Mouse (Mus musculus): ENCODE results near the gene Ccdc187.

The Ccdc187 gene

GRCm38 (mm10) chr2:26280594-26280993 is 13.8 kb downstream of the Ccdc187 start:
- DNase-seq (ENCODE audit: low spot score in 2 of 2), result no peak

DNA sequence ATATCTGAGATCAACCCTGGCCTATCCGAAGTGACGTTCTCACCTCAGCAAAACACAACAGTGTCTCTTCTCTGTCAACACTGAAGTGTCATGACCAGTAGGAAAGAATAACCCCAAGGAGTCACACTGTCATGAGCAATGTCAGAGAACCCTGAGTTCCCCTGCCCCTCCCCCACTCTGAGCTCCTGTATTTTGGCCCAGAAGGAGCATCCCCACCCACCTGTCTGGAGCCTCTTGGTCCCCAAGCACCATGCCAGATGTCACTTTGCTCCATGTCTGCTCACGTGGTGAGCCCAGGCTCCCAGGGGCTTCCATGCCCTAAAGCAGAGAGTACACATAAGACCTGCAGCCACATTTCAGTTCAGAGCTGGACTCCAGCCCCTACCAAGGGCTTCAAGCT is 14.6 kb downstream of the Ccdc187 start:
- no peak for DNase-seq (ENCODE audit: low spot score in 2 of 2)

- no peak for DNase-seq (ENCODE audit: low spot score in 2 of 2)
Observed at GRCm38 (mm10) chr2:26273611-26274010, 20.7 kb downstream of the Ccdc187 start.

DNA sequence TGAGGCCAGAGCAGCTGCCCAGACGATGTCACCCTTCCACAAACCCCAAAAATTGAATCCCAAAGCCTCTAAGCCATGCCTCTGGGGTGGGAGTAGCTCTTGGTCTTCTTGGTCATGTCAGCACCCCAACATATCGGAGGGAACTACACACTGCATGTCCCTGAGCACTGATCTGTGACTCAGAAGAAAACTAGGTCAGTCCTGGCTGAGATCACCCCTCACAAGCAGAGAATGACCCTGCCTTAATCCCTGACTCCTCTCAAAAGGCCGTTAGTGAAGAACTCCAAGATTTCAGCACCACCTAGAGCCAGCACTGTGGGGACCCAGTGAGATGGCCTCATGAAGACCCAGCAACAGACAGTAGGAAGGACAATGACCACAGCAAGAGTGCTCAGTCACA is 26.1 kb downstream of the Ccdc187 start:
- no peak for DNase-seq (ENCODE audit: low spot score in 2 of 2)

DNA sequence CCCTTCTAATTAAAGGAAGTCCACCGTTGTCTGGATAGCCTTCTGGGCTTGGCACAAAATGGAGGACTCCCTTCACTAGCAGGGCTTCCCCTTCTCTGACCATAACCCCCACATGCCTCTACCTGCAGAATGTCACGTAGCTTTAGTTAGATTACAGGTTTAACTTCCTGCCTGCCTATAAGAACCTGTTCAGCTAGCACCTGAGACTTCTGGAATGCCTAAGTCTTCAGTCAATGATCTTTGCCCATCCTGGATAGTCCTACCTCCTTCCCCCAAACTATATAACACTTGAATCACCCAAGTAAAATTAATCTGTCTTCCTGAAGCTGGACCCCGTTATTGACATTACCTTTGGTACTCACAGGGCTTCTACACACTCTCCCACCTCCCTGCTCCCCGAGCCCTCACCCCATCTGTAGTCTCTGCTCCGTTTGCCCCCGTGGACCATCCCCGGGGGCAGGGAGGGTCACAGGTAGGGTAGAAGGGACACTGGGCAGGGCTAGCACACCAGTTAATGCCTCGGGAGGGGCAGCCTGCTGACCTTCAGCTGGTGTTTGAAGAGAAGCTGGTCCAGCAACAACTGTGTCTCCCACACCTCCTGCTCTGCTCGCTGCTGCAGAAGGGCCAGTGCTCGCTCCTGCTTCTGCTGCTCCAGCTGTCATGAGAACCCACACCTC is 28.2 kb downstream of the Ccdc187 start:
- no peak for DNase-seq (ENCODE audit: low spot score in 2 of 2)

DNA sequence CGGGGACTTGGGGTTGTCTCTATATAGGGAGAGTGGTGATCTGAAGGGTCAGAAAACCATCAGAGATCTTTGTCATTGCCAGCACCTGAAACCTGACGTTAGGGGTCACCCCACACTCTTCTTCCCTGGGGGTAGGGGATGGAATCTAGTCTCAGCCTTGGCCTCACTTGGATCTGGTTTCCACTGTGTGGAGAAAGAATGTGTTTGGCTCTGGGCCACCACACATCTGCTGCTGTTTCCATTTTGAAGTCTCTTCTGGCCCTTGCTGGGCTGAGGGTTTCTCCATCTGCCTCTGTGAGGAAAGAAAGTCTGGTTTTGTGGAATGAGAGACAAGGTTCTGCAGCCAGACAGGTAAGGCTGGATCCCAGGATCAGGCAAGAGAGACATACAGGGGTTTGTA is 29.3 kb downstream of the Ccdc187 start:
- no peak for DNase-seq (ENCODE audit: low spot score in 2 of 2)

DNA sequence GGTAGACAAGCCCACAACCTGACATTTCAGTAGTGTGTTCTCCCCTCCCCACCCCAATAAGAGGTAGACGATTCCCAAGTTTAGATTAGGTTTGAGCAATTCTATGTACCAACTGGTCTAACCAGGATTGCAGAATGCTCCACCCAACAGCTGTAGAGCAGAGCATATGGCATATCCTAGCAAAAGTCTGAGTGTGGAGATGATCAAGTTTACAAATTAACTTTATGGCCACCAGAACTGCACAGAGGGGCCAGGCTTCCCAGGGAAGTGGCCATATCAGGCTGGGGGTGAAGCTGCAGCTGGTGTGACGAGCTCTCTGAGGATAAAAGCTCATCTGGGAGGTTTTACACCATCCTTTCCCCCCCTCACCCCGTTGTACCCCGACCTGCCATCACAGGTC is 29.7 kb downstream of the Ccdc187 start:
- DNase-seq (ENCODE audit: low spot score in 2 of 2), result no peak

DNA sequence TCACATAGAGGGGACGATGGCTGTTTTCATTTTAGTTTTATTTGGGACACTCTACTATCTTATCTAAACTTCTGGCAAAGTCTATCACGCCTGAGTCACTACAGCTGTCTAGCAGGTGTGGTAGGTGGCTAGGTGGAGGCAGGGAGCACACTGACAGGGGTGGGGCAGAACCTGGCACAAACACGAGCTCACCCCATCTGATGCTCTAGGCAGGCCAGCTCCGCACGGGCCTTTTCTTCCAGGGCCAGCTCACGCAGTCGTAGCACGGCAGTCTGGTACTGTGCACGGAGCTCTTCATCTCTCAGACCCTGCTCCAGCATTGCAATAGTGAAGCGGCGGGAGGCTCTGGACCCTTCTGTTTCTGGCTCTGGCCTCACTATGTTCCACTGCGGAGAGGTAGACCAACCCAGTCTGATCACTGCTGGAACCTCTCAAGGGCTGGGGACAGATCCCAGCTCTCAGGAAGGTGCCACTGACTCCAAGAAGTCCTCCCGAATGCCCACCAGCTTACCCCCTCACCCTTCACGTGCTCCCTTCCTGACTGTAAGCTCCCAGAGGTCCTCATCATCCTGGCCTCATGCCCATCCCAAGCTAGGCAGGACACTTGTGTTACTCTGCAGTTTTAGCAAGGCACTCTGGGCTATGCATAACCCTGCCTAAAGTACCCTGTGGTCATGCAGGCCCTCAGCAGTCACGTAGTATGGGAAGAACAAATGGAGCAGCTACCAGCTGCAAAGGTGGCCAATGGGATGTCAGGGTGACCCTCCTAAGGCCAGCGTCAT is 36.9 kb downstream of the Ccdc187 start:
- no peak for DNase-seq (ENCODE audit: low spot score in 2 of 2)

GRCm38 (mm10) chr2:26254816-26255215 is 39.5 kb downstream of the Ccdc187 start:
- DNase-seq (ENCODE audit: low spot score in 2 of 2), result no peak

GRCm38 (mm10) chr2:26252514-26253206 is 41.7 kb downstream of the Ccdc187 start:
- no peak for DNase-seq (ENCODE audit: low spot score in 2 of 2)

- DNase-seq (ENCODE audit: low spot score in 2 of 2), result no peak
Observed at GRCm38 (mm10) chr2:26247531-26247930, 46.8 kb downstream of the Ccdc187 start.

DNA sequence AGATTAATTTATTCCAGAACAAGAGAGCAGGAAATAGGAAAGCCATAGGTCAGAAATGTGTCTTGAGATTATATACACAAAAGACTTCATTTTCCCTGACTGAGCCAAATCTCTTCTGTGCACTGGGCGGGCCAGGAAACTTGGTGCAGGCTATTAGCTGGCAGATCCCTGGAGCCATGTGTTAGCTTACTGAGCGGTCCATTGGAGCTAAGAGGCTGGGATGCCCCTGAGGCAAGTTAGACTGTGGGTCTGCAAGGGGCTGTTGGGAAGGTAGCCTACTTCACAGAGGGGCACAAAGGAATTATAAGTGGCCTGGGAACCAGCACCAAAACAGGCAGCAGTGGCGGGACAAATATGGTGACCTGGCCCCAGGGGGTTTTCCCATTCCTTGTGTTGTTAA is 53.5 kb downstream of the Ccdc187 start:
- no peak for DNase-seq (ENCODE audit: low spot score in 2 of 2)

DNA sequence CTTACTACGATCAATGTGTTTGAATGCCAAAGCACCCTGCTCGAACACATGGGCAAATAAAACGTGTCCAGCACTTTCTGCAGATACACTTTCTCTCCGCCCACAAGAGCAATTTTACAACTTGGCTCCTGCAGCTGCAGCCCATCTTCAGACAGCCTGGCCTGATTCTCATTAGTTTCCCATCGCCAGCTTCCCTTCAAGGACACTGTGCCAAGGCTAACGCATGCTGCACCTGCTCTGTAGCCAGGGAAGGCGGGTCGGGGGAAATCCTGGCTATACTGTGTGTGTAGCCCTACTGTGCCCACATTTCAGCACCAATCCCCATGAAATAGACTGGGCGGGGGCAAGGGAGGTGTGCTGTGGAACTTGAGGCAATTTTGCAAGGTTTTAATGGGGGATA is 54.0 kb downstream of the Ccdc187 start:
- no peak for DNase-seq (ENCODE audit: low spot score in 2 of 2)

DNA sequence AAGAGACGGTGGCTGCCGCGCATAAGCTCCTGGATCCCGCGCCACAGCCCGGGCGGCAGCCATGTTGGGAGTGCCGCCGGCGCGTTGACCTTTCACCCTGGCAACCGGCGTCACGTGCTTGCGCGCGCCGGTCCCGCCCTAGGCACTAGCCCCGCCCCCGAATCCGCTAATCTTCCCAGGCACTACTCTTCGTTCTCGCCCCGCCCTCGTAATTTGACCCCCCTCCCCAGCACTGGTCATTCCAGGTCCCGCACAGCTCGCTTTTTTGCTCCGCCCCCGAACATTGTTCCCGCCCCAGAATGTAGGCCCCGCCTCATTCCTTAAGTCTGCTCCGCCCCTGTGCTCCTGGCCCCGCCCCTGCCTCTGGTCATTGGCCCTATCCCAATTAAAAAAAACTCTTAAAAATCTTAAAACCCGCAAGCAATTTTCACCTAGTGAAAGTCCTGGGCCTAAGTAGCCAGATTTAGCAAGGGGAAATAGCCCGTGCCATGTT is 57.0 kb downstream of the Ccdc187 start, which contains the start of gene Qsox2:
TSS of gene Qsox2 (minus strand) at position 236 of the 493 bp plus-strand sequence.
- DNase-seq (ENCODE audit: low spot score in 2 of 2), result peak; percentile 78 to 84

GRCm38 (mm10) chr2:26236681-26237289 is 57.6 kb downstream of the Ccdc187 start:
- DNase-seq (ENCODE audit: low spot score in 2 of 2), result peak in 1 of 2 experiments; percentile 10

GRCm38 (mm10) chr2:26234771-26235170 is 59.6 kb downstream of the Ccdc187 start:
- no peak for DNase-seq (ENCODE audit: low spot score in 2 of 2)

DNA sequence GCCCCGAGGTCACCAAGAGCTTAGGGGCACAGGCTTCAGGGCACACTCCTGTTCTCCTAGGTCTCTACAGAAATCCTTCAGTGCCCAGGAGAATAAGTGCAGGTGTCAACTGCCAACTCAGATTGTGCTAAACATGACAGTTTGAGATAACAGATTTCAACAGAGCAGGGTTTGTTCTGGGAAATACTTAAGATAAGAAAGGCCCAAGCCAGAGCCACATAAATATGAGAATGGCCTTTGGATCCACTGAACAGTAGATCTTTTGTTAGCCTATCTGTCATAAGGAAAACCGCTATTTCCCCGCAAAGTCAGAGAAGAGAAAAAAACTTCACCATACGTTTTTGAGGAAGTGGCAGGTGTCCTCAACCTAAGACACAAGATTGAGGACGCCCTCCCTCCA is 60.1 kb downstream of the Ccdc187 start:
- DNase-seq (ENCODE audit: low spot score in 2 of 2), result no peak

- no peak for DNase-seq (ENCODE audit: low spot score in 2 of 2)
Observed at GRCm38 (mm10) chr2:26231366-26231765, 63.0 kb downstream of the Ccdc187 start.

- no peak for DNase-seq (ENCODE audit: low spot score in 2 of 2)
Observed at GRCm38 (mm10) chr2:26230253-26230652, 64.1 kb downstream of the Ccdc187 start.

- DNase-seq (ENCODE audit: low spot score in 2 of 2), result peak in 1 of 2 experiments; percentile 13
Observed at GRCm38 (mm10) chr2:26227788-26228187, 66.6 kb downstream of the Ccdc187 start.

DNA sequence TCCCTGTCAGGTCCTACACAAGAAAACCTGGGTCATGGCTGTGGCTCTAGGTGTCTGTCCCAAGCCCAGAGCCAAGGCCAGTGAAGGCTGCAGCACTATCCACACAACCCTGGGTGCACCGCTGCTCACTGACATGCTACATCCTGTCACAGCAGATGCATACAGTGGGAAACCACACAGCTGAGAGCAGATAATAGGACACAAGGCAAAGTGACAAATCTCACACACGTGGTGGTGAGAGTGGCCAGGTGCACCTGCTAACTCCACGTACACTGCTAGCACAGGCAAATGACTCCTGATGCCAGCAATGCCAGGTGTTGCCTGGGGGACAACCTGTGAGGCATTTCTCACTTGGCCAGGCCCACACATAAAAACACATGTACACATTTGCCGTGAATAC is 69.1 kb downstream of the Ccdc187 start:
- no peak for DNase-seq (ENCODE audit: low spot score in 2 of 2)

GRCm38 (mm10) chr2:26223961-26224360 is 70.4 kb downstream of the Ccdc187 start:
- DNase-seq (ENCODE audit: low spot score in 2 of 2), result no peak
